7 mouse cellular contexts compared by ENCODE assay signal in the genomic region with DNA sequence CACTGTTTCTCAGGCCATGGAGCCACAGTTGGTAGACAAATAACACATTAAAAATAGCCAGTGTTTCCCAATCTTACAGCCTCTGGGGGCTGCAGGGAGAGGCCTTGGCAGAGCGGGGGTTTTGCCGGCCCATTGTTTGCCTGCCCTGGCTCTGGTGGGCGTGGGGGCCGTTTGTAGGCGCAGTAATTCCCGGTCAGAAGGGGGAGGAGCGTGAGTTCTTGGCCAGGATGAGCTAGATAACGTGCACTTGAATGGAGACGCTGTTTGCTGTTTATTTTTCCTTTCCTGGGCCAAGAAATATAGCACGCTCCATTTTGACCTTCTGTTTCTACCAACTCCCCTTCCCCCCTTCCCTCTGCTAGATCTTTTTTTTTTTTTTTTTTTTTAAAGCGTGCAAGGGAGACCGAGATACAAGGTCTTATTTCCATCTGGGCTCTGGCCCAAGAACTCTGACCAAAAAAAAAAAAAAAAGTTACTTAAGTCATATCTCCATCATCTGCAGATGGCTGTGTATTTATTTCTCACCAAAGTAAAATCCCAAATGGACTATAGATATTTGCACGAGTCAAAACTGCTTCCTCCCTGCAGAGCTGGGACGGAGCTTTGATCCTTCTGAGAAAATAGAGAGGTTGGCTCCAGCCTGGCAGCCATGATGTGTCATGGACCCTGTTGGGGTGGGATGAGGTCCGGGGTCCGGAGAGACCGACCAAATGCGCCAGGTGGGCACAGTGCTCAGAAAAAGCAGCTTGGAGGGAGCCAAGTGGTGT.
DNase-seq lines count a peak whose midpoint lies in the region; ATAC-seq lines count a peak whose summit lies in the region.

No protein-coding gene starts in this region.

- 0 out of 2 replicates have a peak overlapping the region, but pooled peaks have one; percentile 24 for H3K4me2 ChIP-seq in intestine, embryonic 15.5 days (replicated peaks)
- H3K4me2 ChIP-seq in stomach, embryonic 16.5 days (ENCODE audit: low read depth, low read length): no peak overlapping the region

- peak; percentile 54 for ATAC-seq in granulocyte monocyte progenitor cell, adult 5-6 weeks (replicated peaks; ENCODE audit: poor library complexity, severe bottlenecking)
- peak; percentile 40 for ATAC-seq in intestine, embryonic 15.5 days
- ATAC-seq in stomach, embryonic 16.5 days (ENCODE audit: insufficient read depth, low FRiP score): peak; percentile 56

- H3K27me3 ChIP-seq in intestine, embryonic 15.5 days (replicated peaks): no peaks in the 10 kb centered on the region
- no peaks in the 10 kb centered on the region for H3K27me3 ChIP-seq in stomach, embryonic 16.5 days (ENCODE audit: control insufficient read depth, insufficient read depth, low read length)

- 33% methylated on average over 18 of the region's 18 CpGs for WGBS in intestine, embryonic 15.5 days
- WGBS in stomach, embryonic 16.5 days: 22% methylated on average over 18 of the region's 18 CpGs

- H3K27ac ChIP-seq in intestine, embryonic 15.5 days: peak overlapping the region; percentile 78
- peak overlapping the region; percentile 96 for H3K27ac ChIP-seq in stomach, embryonic 16.5 days (ENCODE audit: low read length)

- H3K9ac ChIP-seq in intestine, embryonic 15.5 days: no peak overlapping the region
- peak overlapping the region; percentile 54; the same call in 1 of the 2 replicates for H3K9ac ChIP-seq in stomach, embryonic 16.5 days (ENCODE audit: low read length)

- no peak overlapping the region for H3K4me3 ChIP-seq in intestine, embryonic 15.5 days (replicated peaks)
- H3K4me3 ChIP-seq in stomach, embryonic 16.5 days (replicated peaks; ENCODE audit: low read length): no peak overlapping the region

- no peaks in the 10 kb centered on the region for H3K9me3 ChIP-seq in intestine, embryonic 15.5 days
- H3K9me3 ChIP-seq in stomach, embryonic 16.5 days (replicated peaks; ENCODE audit: control insufficient read depth, low read length): 0 out of 2 replicates have a peak, but pooled peaks cover 3% of the 10 kb centered on the region

- peaks cover 39% of the 10 kb centered on the region for H3K4me1 ChIP-seq in intestine, embryonic 15.5 days (replicated peaks)
- peaks cover 45% of the 10 kb centered on the region for H3K4me1 ChIP-seq in stomach, embryonic 16.5 days (ENCODE audit: control insufficient read depth, insufficient read depth, low read length)

- peak; percentile 98 for DNase-seq in NIH3T3 (ENCODE audit: low read depth)
- DNase-seq in brain, adult 2 months (ENCODE audit: low read depth, low spot score): peak; percentile 66
- DNase-seq in lung, adult 18-20 months: peak; percentile 85 to 90
- DNase-seq in layer of hippocampus, adult 8-10 months (ENCODE audit: low spot score in 2 of 2): no peak

- H3K36me3 ChIP-seq in intestine, embryonic 15.5 days: no peaks in the 10 kb centered on the region
- H3K36me3 ChIP-seq in stomach, embryonic 16.5 days (ENCODE audit: control insufficient read depth, insufficient read depth, low read length): no peaks in the 10 kb centered on the region

Comparison
In these comparisons a context has a peak if more than half of its experiments do, and no peak if none do; other contexts are left out.
1. DNase-seq: peak in NIH3T3 (single experiment), brain, adult 2 months (single experiment) and lung, adult 18-20 months (2 of 2); none in layer of hippocampus, adult 8-10 months (0 of 2).
2. Peak in every context shown above with its lines, with median percentiles within 50 percentile points of each other: ATAC-seq.